Mouse (Mus musculus) embryonic fibroblast, embryonic 13.5 days (primary cell): ENCODE data around the gene Fam129a.

ENCODE experiments used
- CTCF ChIP-seq: IDR thresholded peaks from 2 replicates; pipeline ENCODE4 v1.5.1; 2011; ENCODE audit warnings: mild to moderate bottlenecking, control low read depth, low read length, moderate library complexity, borderline replicate concordance; ENCODE audit not compliant: insufficient read depth
- POLR2A ChIP-seq: IDR thresholded peaks from 2 replicates; pipeline ENCODE4 v1.6.1; 2011; ENCODE audit warnings: low read depth, mild to moderate bottlenecking, control low read depth, low read length, moderate library complexity

DNA sequence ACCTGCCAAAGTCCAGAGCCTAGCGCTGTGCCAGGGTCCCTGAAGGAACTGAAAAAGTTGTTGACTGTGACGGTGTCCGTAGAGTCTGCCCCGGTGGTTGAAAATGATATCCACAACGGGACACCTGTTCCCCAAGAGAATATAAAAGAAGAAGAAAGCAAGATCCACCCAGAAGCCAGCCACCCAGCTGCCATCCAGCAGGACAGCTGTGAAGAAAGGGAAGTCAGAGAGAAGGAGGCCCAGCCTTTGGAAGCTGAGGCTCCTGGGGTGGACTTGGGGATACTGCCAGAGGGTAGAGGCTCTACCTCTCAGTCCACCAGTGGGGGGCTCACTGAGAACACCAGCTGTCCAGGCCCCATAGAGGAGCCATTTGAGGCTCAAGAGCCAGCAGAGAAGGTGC, 146.6 kb downstream of the Fam129a start:
- TF ChIP-seq POLR2A: no peak
- TF ChIP-seq CTCF: no peak
